Mouse (Mus musculus) v-Abl transformed pro-B cells (cell line): ENCODE results near the gene S1pr5.
"Not testable (repeated sequence)": the region's sequence is repeated elsewhere in the genome, so short reads cannot be mapped to it uniquely, and the experiment has no call there.

ENCODE experiments used
- in situ Hi-C, 2 experiments: fragments of 400-800 bp; cut with MboI; formaldehyde crosslinking; loops; one replicate each; pipeline ENCODE4 v1.15.1; 2025; ENCODE audit not compliant: unreplicated experiment in 2 of 2

Gene S1pr5

GRCm38 (mm10) chr9:21248326-21248725, at the start of gene S1pr5:
S1pr5 (minus strand) TSS chr9:21248443.
- in situ Hi-C loops = no loop called here

GRCm38 (mm10) chr9:21292271-21292670, 44.0 kb upstream of the S1pr5 start:
- in situ Hi-C loops = no loop called here

- in situ Hi-C loops = not testable (repeated sequence)
Observed at GRCm38 (mm10) chr9:21291868-21292267, 43.6 kb upstream of the S1pr5 start.

- in situ Hi-C loops = no loop called here
Observed at GRCm38 (mm10) chr9:21291022-21291787, 43.0 kb upstream of the S1pr5 start, which contains the start of gene Cdkn2d. Cdkn2d (minus strand) TSS chr9:21291407.

DNA sequence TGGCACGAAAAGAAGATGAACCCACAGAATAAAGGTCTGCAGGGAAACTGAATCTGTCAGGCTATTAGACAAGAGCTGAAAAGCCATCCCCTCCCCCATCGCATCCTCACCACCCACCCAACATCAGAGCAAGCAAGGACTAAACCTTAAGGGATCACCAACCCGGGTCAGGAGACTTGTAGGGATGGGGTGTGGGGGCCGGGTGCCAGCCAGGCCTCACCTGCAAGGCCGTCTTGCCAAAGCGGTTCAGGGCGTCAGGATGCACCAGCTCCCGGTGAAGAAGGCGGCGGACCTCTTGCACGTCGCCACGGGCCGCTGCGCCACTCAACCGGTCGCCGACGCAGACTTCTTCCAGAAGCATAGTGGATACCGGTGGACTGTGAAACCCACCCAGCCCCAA, 42.3 kb upstream of the S1pr5 start:
- in situ Hi-C loops = no loop called here

DNA sequence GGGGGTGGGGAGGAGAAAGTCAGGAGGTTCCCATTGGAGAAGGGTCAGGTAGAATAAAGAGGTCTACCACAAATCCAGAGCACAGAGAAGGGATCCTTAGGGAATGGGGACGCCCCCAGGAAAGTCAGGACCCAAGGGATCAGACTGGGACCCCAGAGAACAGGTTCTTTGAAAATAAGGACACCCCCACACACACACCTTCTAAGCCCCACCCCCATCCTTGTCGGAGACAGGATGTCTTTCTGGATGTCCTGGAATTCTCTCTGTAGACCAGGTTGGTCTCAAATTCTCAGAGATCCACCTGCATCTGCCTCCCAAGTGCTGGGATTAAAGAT, 41.1 kb upstream of the S1pr5 start:
- in situ Hi-C loops = no loop called here

GRCm38 (mm10) chr9:21288404-21289336, 40.4 kb upstream of the S1pr5 start:
- in situ Hi-C loops = no loop called here

GRCm38 (mm10) chr9:21287571-21288402, 39.5 kb upstream of the S1pr5 start, which contains the start of gene Kri1:
Kri1 (minus strand) TSS chr9:21287969.
- in situ Hi-C loops = no loop called here

GRCm38 (mm10) chr9:21286753-21287152, 38.5 kb upstream of the S1pr5 start:
- in situ Hi-C loops = no loop called here

DNA sequence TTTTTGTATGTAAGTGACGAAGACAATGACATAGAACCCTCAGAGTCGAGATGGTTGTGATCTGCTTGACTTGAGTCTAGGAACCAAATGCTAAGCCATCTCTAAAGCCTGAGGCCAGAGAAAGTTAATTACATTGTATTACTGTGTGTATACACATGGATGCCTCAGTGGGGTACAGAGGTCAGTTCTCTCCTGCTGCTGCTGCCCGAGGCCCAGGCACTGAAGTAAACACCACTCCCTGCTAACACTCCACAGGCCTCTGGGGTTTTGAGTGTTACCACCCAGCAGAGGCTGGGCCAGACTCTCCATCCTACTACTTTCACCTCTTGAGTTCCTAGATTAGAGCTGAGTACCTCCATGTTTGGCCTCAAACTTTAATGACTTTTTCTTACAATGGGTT, 35.8 kb upstream of the S1pr5 start:
- in situ Hi-C loops = no loop called here

DNA sequence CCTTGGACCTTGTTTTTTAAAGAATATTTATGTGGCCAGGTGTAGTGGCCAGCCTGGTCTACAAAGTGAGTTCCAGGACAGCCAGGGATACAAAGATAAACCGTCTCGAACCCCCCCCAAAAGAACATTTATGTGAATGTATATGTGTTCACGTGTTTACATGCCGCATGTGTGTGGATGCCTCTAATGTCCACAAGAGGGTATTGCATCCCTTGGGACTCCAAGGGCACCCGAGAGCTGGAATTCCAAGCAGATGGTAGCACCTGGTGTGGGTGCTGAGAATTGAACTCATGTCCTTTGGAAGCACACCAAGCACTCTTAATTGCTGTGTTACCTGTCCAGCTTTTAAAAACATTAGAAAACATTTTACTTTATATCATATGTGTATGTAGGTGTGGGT, 35.3 kb upstream of the S1pr5 start:
- in situ Hi-C loops = no loop called here

DNA sequence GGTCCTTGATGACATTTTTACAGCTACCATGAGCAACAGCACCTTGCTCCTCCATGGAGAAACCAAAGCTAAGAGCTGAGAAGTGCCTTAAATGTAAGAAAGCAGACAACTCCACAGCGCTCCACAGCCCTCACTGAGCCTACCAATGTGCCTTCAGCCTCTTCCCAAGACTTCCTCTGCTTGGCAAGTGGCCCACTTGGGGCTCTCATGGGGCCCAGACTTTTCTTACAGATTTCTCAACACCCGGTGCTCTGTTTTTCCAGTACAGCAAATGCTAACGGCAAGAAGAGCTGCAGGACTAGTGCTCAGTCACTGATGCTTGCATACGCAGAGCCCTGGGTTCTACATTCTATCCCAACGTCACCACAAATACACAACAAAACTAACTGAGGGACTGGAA, 29.5 kb upstream of the S1pr5 start:
- in situ Hi-C loops = no loop called here

- in situ Hi-C loops = no loop called here
Observed at GRCm38 (mm10) chr9:21276307-21276706, 28.1 kb upstream of the S1pr5 start.

- in situ Hi-C loops = no loop called here
Observed at GRCm38 (mm10) chr9:21275727-21276126, 27.5 kb upstream of the S1pr5 start.

DNA sequence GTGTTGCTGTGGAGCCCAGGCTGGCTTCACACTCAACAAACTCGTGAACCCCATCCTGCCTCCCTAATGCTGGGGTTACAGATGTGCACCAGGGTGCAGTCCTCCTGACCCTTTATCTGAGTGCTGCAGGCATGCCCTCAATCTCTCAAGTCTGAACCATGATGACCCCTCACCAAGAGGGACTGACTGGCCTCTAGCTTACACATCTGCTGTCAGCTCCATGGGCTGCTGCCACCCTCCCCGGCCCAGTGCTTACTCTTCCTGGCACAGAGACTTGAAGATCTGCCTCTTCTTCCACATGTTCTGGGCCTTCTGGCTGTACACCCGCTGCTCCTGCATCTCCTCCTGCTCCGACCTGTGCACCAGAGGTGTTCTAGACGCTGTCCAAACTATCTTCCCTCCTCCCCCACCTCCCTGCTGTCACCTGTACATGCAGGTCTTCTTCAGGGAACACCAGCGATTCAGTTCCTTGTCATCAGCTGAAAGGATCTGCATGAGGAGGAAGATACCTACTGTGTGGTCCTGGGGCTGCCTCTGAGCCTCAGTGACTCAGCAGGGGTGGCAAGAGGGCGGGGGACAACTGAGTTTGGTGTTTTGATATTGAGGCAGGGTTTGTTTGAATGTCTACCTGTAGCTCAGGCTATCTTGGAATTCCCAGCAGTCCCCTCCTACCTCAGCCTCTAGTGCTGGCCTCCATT, 26.9 kb upstream of the S1pr5 start:
- in situ Hi-C loops = no loop called here

DNA sequence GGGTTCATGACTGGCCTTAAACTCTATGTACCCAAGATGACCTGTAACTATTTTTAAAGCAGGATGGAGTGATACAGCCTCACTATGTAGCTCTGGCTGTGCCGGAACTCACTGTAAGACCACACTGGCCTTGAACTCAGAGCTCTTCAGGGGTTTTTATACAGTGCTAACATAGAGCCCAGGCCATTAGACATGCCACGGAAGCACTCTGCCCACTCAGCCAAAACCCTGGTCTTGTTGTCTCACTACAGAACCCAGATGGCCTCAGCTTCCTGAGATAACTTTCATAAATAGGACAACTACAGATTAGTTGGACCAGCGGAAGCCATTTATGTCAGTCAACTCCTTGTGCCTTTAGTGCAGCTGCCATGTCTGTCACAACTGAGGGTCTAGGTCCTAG, 26.1 kb upstream of the S1pr5 start:
- in situ Hi-C loops = no loop called here

DNA sequence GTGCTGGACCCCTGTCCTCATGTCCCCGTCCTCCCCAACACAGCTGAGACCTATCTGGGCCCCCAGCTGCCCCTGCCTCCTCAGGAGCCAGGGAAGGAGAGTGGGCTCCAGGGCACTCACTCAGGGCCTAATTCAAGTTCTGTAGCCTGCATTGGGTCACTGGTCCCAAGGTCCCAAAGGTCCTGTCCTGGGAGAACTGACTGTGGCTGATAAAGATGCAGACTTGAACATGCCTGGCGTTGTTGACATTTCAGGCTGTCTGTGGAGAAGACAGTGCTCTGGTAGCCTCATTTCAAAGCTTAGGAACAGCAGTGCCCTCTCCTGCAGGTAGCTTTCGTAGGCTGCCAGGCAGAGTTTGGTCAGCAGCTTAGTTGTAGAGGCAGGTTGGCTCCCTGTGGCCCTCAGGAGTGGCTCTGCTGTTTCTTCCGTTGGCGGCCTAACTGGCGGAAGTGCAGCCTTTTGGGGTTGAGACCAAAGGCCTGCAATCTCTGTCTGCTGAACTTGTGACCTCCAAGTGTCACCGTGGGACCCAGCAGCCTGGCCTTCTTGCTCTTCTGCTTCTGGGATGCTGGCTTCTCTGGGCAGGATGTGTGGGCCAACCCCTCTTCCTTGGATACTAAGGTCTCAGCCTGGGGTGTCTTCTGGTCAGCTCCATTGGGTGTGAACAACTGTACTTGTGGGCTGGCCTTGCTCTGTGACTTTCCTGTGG, 25.4 kb upstream of the S1pr5 start:
- in situ Hi-C loops = no loop called here

- in situ Hi-C loops = no loop called here
Observed at GRCm38 (mm10) chr9:21273094-21273493, 24.9 kb upstream of the S1pr5 start.

- in situ Hi-C loops = no loop called here
Observed at GRCm38 (mm10) chr9:21272391-21272790, 24.1 kb upstream of the S1pr5 start.

GRCm38 (mm10) chr9:21269590-21269989, 21.3 kb upstream of the S1pr5 start:
- in situ Hi-C loops = not testable (repeated sequence)
